Mouse (Mus musculus) heart, adult 2 months (tissue): ENCODE results near the gene Thbs3. TPM values are rescaled to one million over a fixed set of nuclear protein-coding genes. Genes with fewer than 3 reads are reported as not detected.

Experiments used
- DNase-seq, 2 experiments: peaks; one replicate each; pipeline ENCODE4 v3.0.0; 2021
- H3K27ac ChIP-seq: fragments of 200-600 bp; 2 replicates; pipeline ENCODE4 v1.8.1; 2022
- H3K27me3 ChIP-seq: fragments of 200-500 bp; 2 replicates; pipeline ENCODE4 v1.6.1; 2012; ENCODE audit warnings: mild to moderate bottlenecking, low read length, inconsistent platforms, mixed read lengths; ENCODE audit not compliant: control insufficient read depth, insufficient read depth
- H3K36me3 ChIP-seq: fragments of 200-500 bp; 2 replicates; pipeline ENCODE4 v1.6.1; 2012; ENCODE audit warnings: low read length, inconsistent platforms; ENCODE audit not compliant: control insufficient read depth, insufficient read depth
- H3K4me1 ChIP-seq: fragments of 200-500 bp; 2 replicates; pipeline ENCODE4 v1.6.1; 2011; ENCODE audit warnings: low read length; ENCODE audit not compliant: control insufficient read depth, insufficient read depth
- H3K4me3 ChIP-seq: fragments of 200-600 bp; 2 replicates; pipeline ENCODE4 v1.8.1; 2022
- H3K79me2 ChIP-seq: fragments of 200-500 bp; replicated peaks from 2 replicates; pipeline ENCODE4 v1.6.1; 2012; ENCODE audit warnings: mild to moderate bottlenecking, inconsistent platforms, low read length, moderate library complexity, mixed read lengths; ENCODE audit not compliant: control insufficient read depth, insufficient read depth
- H3K9ac ChIP-seq: fragments of 200-500 bp; 2 replicates; pipeline ENCODE4 v1.6.1; 2012; ENCODE audit warnings: low read depth, mild to moderate bottlenecking, control low read depth, inconsistent platforms, low read length, mixed read lengths
- CTCF ChIP-seq: fragments of 200-600 bp; IDR thresholded peaks from 2 replicates; pipeline ENCODE4 v1.8.1; 2022; ENCODE audit warnings: antibody characterized with exemption, mild to moderate bottlenecking, moderate library complexity
- EP300 ChIP-seq: fragments of 200-500 bp; IDR thresholded peaks from 2 replicates; pipeline ENCODE4 v1.6.1; 2011; ENCODE audit warnings: low read depth, low read length, control low read depth; ENCODE audit not compliant: insufficient read depth
- POLR2A ChIP-seq: fragments of 200-500 bp; IDR thresholded peaks from 2 replicates; pipeline ENCODE4 v1.6.1; 2011; ENCODE audit warnings: mild to moderate bottlenecking, low read depth, low read length, control low read depth; ENCODE audit not compliant: insufficient read depth
- whole genome bisulfite sequencing: fragments of 180-500 bp; shearing (Covaris S2); methylation state at CpG from one replicate; pipeline ENCODE4 v1.1.7; 2018; 5-methylcytosine and 5-hydroxymethylcytosine counted together
- intact Hi-C: fragments of 180-260 bp; cut with DNase I; formaldehyde crosslinking; loops from one replicate; pipeline ENCODE4 v1.15.1; 2025
- microRNA-seq, 2 experiments: library from miRNA; unstranded; fragments of <30 nt; microRNA quantifications; one replicate each; pipeline ENCODE4 v1.2.0; 2021
- polyA plus RNA-seq: library from polyadenylated mRNA; depleted of rRNA; stranded (reverse); fragments of >200 nt; gene quantifications from 2 replicates; pipeline ENCODE4 v1.2.3, GENCODE M21; 2012; rRNA removed
- total RNA-seq, 2 experiments: library from RNA; stranded (reverse); gene quantifications; 2 replicates each; pipeline ENCODE4 v1.2.3; 2021

Thbs3 gene
- total and polyA plus RNA-seq, 3 experiments: 3.4 to 15.8 (median 5.1) TPM

- peak overlapping the region; percentile 89 for H3K27ac ChIP-seq
- peak overlapping the region; percentile 96 for H3K9ac ChIP-seq
- peak; percentile 95 for TF ChIP-seq POLR2A
- no peak for TF ChIP-seq CTCF
- TF ChIP-seq EP300: peak; percentile 66; the same call in 1 of the 2 replicates
- peaks cover 2% of the 10 kb centered on the region for H3K79me2 ChIP-seq
- WGBS: 0% methylated on average over 20 of the region's 20 CpGs
- H3K4me1 ChIP-seq: peaks cover 22% of the 10 kb centered on the region
- peaks cover 6% of the 10 kb centered on the region; the same call in 1 of the 2 replicates for H3K36me3 ChIP-seq
- peak overlapping the region; percentile 63 for H3K4me3 ChIP-seq
- no peaks in the 10 kb centered on the region for H3K27me3 ChIP-seq
- peak; percentile 79 to 85 for DNase-seq
- intact Hi-C loops: loop anchor here (2.0 kb wide), 1 partner anchor 16 kb away; no protein-coding TSS in a partner anchor
Measured at GRCm38 (mm10) chr3:89266439-89266893, 51.5 kb downstream of the Thbs3 start.

- TF ChIP-seq EP300: no peak
- TF ChIP-seq CTCF: no peak
- TF ChIP-seq POLR2A: no peak
- intact Hi-C loops: no loop called here
- H3K79me2 ChIP-seq: peaks cover 2% of the 10 kb centered on the region
- H3K27me3 ChIP-seq: no peaks in the 10 kb centered on the region
- peaks cover 17% of the 10 kb centered on the region for H3K36me3 ChIP-seq
- WGBS: 80% methylated on average over 8 of the region's 8 CpGs
- H3K4me3 ChIP-seq: peak overlapping the region; percentile 71
- peak overlapping the region; percentile 86 for H3K27ac ChIP-seq
- DNase-seq: no peak
- H3K4me1 ChIP-seq: peaks cover 16% of the 10 kb centered on the region
- no peak overlapping the region for H3K9ac ChIP-seq
Measured at GRCm38 (mm10) chr3:89268916-89269315, 53.9 kb downstream of the Thbs3 start.

GRCm38 (mm10) chr3:89270051-89270755, 55.2 kb downstream of the Thbs3 start, which contains the start of gene Slc50a1:
Slc50a1 (minus strand) TSS chr3:89270570.
- peak; percentile 93 to 94 for DNase-seq
- Histone ChIP-seq H3K9ac (peak within 1 kb of the TSS; percentile 87), H3K79me2 (peaks cover 2% of the 10 kb centered on the region), H3K4me3 (peak within 1 kb of the TSS; percentile 71), H3K36me3 (peaks cover 22% of the 10 kb centered on the region), H3K27me3 (no peaks in the 10 kb centered on the region), H3K4me1 (peaks cover 19% of the 10 kb centered on the region), H3K27ac (peak within 1 kb of the TSS; percentile 86)
- WGBS: 1% methylated on average over 39 of the region's 39 CpGs
- TF ChIP-seq CTCF: peak; percentile 73
- peak; percentile 89 for TF ChIP-seq POLR2A
- peak; percentile 52 for TF ChIP-seq EP300
- intact Hi-C loops: loop anchor here (1.0 kb wide), 1 partner anchor 9 kb away; no protein-coding TSS in a partner anchor

GRCm38 (mm10) chr3:89270891-89271290, 55.9 kb downstream of the Thbs3 start:
- H3K36me3 ChIP-seq: peaks cover 29% of the 10 kb centered on the region
- intact Hi-C loops: loop anchor here (1.0 kb wide), 1 partner anchor 8 kb away; no protein-coding TSS in a partner anchor
- peak overlapping the region; percentile 71 for H3K4me3 ChIP-seq
- 32% methylated on average over 6 of the region's 6 CpGs for WGBS
- TF ChIP-seq EP300: 0 out of 2 replicates have a peak, but pooled peaks have one; percentile 7
- no peak; the same call in 1 of the 2 replicates for TF ChIP-seq POLR2A
- no peak for TF ChIP-seq CTCF
- DNase-seq: peak; percentile 69 to 78
- H3K4me1 ChIP-seq: peaks cover 21% of the 10 kb centered on the region
- H3K9ac ChIP-seq: no peak overlapping the region
- H3K79me2 ChIP-seq: peaks cover 2% of the 10 kb centered on the region
- peak overlapping the region; percentile 86 for H3K27ac ChIP-seq
- no peaks in the 10 kb centered on the region for H3K27me3 ChIP-seq

GRCm38 (mm10) chr3:89271760-89272159, 56.8 kb downstream of the Thbs3 start:
- Histone ChIP-seq H3K9ac (no peak overlapping the region), H3K27me3 (no peaks in the 10 kb centered on the region), H3K4me1 (peaks cover 23% of the 10 kb centered on the region), H3K79me2 (no peaks in the 10 kb centered on the region; the same call in 1 of the 2 replicates), H3K27ac (no peak overlapping the region), H3K4me3 (no peak overlapping the region), H3K36me3 (peaks cover 29% of the 10 kb centered on the region)
- TF ChIP-seq EP300: no peak
- no peak for TF ChIP-seq CTCF
- TF ChIP-seq POLR2A: no peak
- intact Hi-C loops: no loop called here
- WGBS: 37% methylated on average over 6 of the region's 6 CpGs
- DNase-seq: peak in 1 of 2 experiments; percentile 43

- H3K79me2 ChIP-seq: no peaks in the 10 kb centered on the region
- H3K4me3 ChIP-seq: peak overlapping the region; percentile 84
- no peaks in the 10 kb centered on the region for H3K27me3 ChIP-seq
- H3K9ac ChIP-seq: no peak overlapping the region
- DNase-seq: no peak
- peak overlapping the region; percentile 99 for H3K27ac ChIP-seq
- H3K36me3 ChIP-seq: peaks cover 26% of the 10 kb centered on the region
- intact Hi-C loops: loop anchor here (2.0 kb wide), 1 partner anchor 13 kb away; no protein-coding TSS in a partner anchor
- TF ChIP-seq POLR2A (no peak), CTCF (no peak), EP300 (no peak)
- H3K4me1 ChIP-seq: peaks cover 13% of the 10 kb centered on the region
- 51% methylated on average over 13 of the region's 13 CpGs for WGBS
Measured at GRCm38 (mm10) chr3:89276061-89276460, 61.1 kb downstream of the Thbs3 start.

Small RNA genes lying within 50 kb of the gene (microRNA-seq; reads per million reads assigned to microRNA genes)
- gene Mir92b: 65.6 to 74.5 reads per million in 2 experiments

Other genes starting within 250 kb of the Thbs3 start
- 10 to 100 TPM; 26.4 to 30.9 TPM for gene Rusc1, start 121.9 kb upstream of the Thbs3 start, total RNA-seq
- gene Rusc1, start 121.9 kb upstream of the Thbs3 start, polyA plus RNA-seq: 38.8 and 50.4 TPM in 2 replicates
- not detected for gene Gm43738, start 114.1 kb upstream of the Thbs3 start, total RNA-seq
- gene Gm43738, start 114.1 kb upstream of the Thbs3 start, polyA plus RNA-seq: not detected in 2 replicates
- gene Fdps, start 113.2 kb upstream of the Thbs3 start, total RNA-seq: 10 to 100 TPM; 20.8 to 21.1 TPM
- 22.5 and 29.6 TPM in 2 replicates for gene Fdps, start 113.2 kb upstream of the Thbs3 start, polyA plus RNA-seq
- gene Pklr, start 79.0 kb upstream of the Thbs3 start, total RNA-seq: not detected
- 0.06 TPM in 1 of 2 replicates, not detected in the other for gene Pklr, start 79.0 kb upstream of the Thbs3 start, polyA plus RNA-seq
- under 1 TPM in 1 of 2 experiments, not detected in 1; 0.25 TPM for gene Hcn3, start 55.0 kb upstream of the Thbs3 start, total RNA-seq
- gene Hcn3, start 55.0 kb upstream of the Thbs3 start, polyA plus RNA-seq: 0.26 and 0.29 TPM in 2 replicates
- gene Clk2, start 50.4 kb upstream of the Thbs3 start, total RNA-seq: 10 to 100 TPM; 15.4 to 18.9 TPM
- 26.5 and 40.4 TPM in 2 replicates for gene Clk2, start 50.4 kb upstream of the Thbs3 start, polyA plus RNA-seq
- 10 to 100 TPM; 44.5 to 54.7 TPM for gene Scamp3, start 37.7 kb upstream of the Thbs3 start, total RNA-seq
- gene Scamp3, start 37.7 kb upstream of the Thbs3 start, polyA plus RNA-seq: 96.7 and 108 TPM in 2 replicates
- gene Fam189b, start 32.0 kb upstream of the Thbs3 start, total RNA-seq: 1 to 10 TPM; 3.9 to 5.1 TPM
- 12.8 and 18.0 TPM in 2 replicates for gene Fam189b, start 32.0 kb upstream of the Thbs3 start, polyA plus RNA-seq
- 10 to 100 TPM; 19.9 to 20.4 TPM for gene Gba, start 12.3 kb upstream of the Thbs3 start, total RNA-seq
- 26.3 and 39.2 TPM in 2 replicates for gene Gba, start 12.3 kb upstream of the Thbs3 start, polyA plus RNA-seq
- 10 to 100 TPM; 59.8 to 61.8 TPM for gene Mtx1, start 11.9 kb downstream of the Thbs3 start, total RNA-seq
- gene Mtx1, start 11.9 kb downstream of the Thbs3 start, polyA plus RNA-seq: 96.2 and 111 TPM in 2 replicates
- gene Muc1, start 13.9 kb downstream of the Thbs3 start, total RNA-seq: under 1 TPM; 0.39 to 0.47 TPM
- 0.67 and 6.2 TPM in 2 replicates for gene Muc1, start 13.9 kb downstream of the Thbs3 start, polyA plus RNA-seq
- gene Krtcap2, start 30.8 kb downstream of the Thbs3 start, total RNA-seq: 10 to 100 TPM; 80.7 to 95.7 TPM
- 84.3 and 116 TPM in 2 replicates for gene Krtcap2, start 30.8 kb downstream of the Thbs3 start, polyA plus RNA-seq
- gene Trim46, start 31.1 kb downstream of the Thbs3 start, total RNA-seq: under 1 TPM; 0.39 to 0.96 TPM
- 1.4 and 1.9 TPM in 2 replicates for gene Trim46, start 31.1 kb downstream of the Thbs3 start, polyA plus RNA-seq
- gene Dpm3, start 44.2 kb downstream of the Thbs3 start, total RNA-seq: 10 to 100 TPM; 54.3 to 58.2 TPM
- gene Dpm3, start 44.2 kb downstream of the Thbs3 start, polyA plus RNA-seq: 140 and 160 TPM in 2 replicates
- 10 to 100 TPM; 17.3 to 23.3 TPM for gene Slc50a1, start 55.4 kb downstream of the Thbs3 start, total RNA-seq
- 105 and 111 TPM in 2 replicates for gene Slc50a1, start 55.4 kb downstream of the Thbs3 start, polyA plus RNA-seq
- 10 to 100 TPM; 22.6 to 28.4 TPM for gene Efna1, start 66.0 kb downstream of the Thbs3 start, total RNA-seq
- 39.6 and 44.4 TPM in 2 replicates for gene Efna1, start 66.0 kb downstream of the Thbs3 start, polyA plus RNA-seq
- not detected for gene Efna3, start 107.8 kb downstream of the Thbs3 start, total RNA-seq
- 0.09 TPM in 1 of 2 replicates, not detected in the other for gene Efna3, start 107.8 kb downstream of the Thbs3 start, polyA plus RNA-seq
- under 1 TPM; 0.21 to 0.36 TPM for gene Efna4, start 122.8 kb downstream of the Thbs3 start, total RNA-seq
- 0.64 and 0.86 TPM in 2 replicates for gene Efna4, start 122.8 kb downstream of the Thbs3 start, polyA plus RNA-seq
- 10 to 100 TPM; 56.8 to 59.2 TPM for gene Adam15, start 134.8 kb downstream of the Thbs3 start, total RNA-seq
- gene Adam15, start 134.8 kb downstream of the Thbs3 start, polyA plus RNA-seq: 95.6 and 95.7 TPM in 2 replicates
- not detected for gene Dcst2, start 146.8 kb downstream of the Thbs3 start, total RNA-seq
- 0.09 and 0.35 TPM in 2 replicates for gene Dcst2, start 146.8 kb downstream of the Thbs3 start, polyA plus RNA-seq
- gene Dcst1, start 150.1 kb downstream of the Thbs3 start, total RNA-seq: not detected
- 0.18 and 0.23 TPM in 2 replicates for gene Dcst1, start 150.1 kb downstream of the Thbs3 start, polyA plus RNA-seq
- gene Zbtb7b, start 179.6 kb downstream of the Thbs3 start, total RNA-seq: 10 to 100 TPM; 20.5 to 23.4 TPM
- 21.5 and 21.9 TPM in 2 replicates for gene Zbtb7b, start 179.6 kb downstream of the Thbs3 start, polyA plus RNA-seq
- gene Lenep, start 187.6 kb downstream of the Thbs3 start, total RNA-seq: not detected
- gene Lenep, start 187.6 kb downstream of the Thbs3 start, polyA plus RNA-seq: 2.1 and 5.4 TPM in 2 replicates
- gene Flad1, start 196.7 kb downstream of the Thbs3 start, total RNA-seq: 10 to 100 TPM; 56.1 to 59.7 TPM
- gene Flad1, start 196.7 kb downstream of the Thbs3 start, polyA plus RNA-seq: 81.3 and 89.8 TPM in 2 replicates
- 1 to 10 TPM; 3.3 to 3.5 TPM for gene Cks1b, start 203.2 kb downstream of the Thbs3 start, total RNA-seq
- gene Cks1b, start 203.2 kb downstream of the Thbs3 start, polyA plus RNA-seq: 9.0 and 10.7 TPM in 2 replicates
- gene Shc1, start 203.3 kb downstream of the Thbs3 start, total RNA-seq: 10 to 100 TPM; 31.6 to 32.0 TPM
- gene Shc1, start 203.3 kb downstream of the Thbs3 start, polyA plus RNA-seq: 32.4 and 50.5 TPM in 2 replicates
- gene Pygo2, start 215.0 kb downstream of the Thbs3 start, total RNA-seq: 10 to 100 TPM; 12.5 to 15.3 TPM
- 14.4 and 17.3 TPM in 2 replicates for gene Pygo2, start 215.0 kb downstream of the Thbs3 start, polyA plus RNA-seq
- 10 to 100 TPM; 55.7 to 67.5 TPM for gene Pbxip1, start 221.5 kb downstream of the Thbs3 start, total RNA-seq
- gene Pbxip1, start 221.5 kb downstream of the Thbs3 start, polyA plus RNA-seq: 56.2 and 58.2 TPM in 2 replicates
- gene Pmvk, start 239.4 kb downstream of the Thbs3 start, total RNA-seq: 1 to 10 TPM; 6.7 to 7.5 TPM
- gene Pmvk, start 239.4 kb downstream of the Thbs3 start, polyA plus RNA-seq: 14.8 and 21.5 TPM in 2 replicates